Mouse (Mus musculus) adrenal gland, postnatal 36 days (tissue): ENCODE measurements around the gene Zscan21. TPM values are rescaled to one million over a fixed set of nuclear protein-coding genes. Genes with fewer than 3 reads are reported as not detected.

ENCODE experiments used
- DNase-seq, 2 experiments: peaks; one replicate each; pipeline ENCODE4 v3.0.0; 2021; ENCODE audit warnings: mixed read lengths in 1 of 2
- total RNA-seq, 2 experiments: library from RNA; stranded (reverse); gene quantifications; 2 replicates each; pipeline ENCODE4 v1.2.3; 2021

Gene Zscan21
- total RNA-seq, 2 experiments from 2014 or later, result 15.2 to 16.9 TPM

GRCm38 (mm10) chr5:138117199-138118015 lies 704 bp downstream of the Zscan21 start:
- no peak for DNase-seq

GRCm38 (mm10) chr5:138118041-138118440 lies 1.3 kb downstream of the Zscan21 start:
- DNase-seq, result no peak

DNA sequence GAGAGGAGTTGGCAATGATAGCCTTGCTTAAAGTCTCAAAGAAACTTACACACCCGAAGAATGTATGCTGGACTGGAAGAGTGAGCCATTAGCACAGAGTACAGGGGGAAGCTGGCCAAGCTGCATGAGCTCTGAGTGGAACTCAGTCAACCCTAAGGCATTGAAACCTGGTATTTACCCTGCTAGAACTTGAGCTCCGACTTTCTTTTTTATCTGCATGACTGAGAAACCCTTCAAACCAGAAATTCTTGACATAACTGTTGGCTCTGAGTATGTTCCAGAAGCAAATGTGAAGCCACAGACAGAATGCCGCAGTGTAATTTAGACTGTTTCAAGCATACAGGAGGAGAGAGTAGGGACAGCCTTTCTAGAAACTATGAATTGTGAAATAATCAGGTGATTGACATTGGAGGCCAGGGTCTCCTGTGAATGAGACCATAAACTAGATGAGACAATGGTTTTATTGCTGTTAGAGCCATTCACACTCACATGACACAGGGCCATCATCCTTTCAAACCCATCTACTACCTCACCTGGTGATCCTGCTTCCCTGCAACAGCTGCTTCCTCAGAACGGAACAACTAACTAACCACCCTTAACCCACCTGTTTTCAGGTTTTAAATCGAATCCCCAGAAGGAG lies 15.8 kb downstream of the Zscan21 start:
- DNase-seq, result no peak

- no peak for DNase-seq
Measured at GRCm38 (mm10) chr5:138137257-138137656, 20.6 kb downstream of the Zscan21 start.

- peak in 1 of 2 experiments; percentile 46 for DNase-seq
Measured at GRCm38 (mm10) chr5:138137935-138138549, 21.3 kb downstream of the Zscan21 start.

- DNase-seq, result no peak
Measured at GRCm38 (mm10) chr5:138138585-138138984, 21.9 kb downstream of the Zscan21 start.

- DNase-seq, result no peak
Measured at GRCm38 (mm10) chr5:138154390-138154789, 37.7 kb downstream of the Zscan21 start.

- peak; percentile 87 to 90 for DNase-seq
Measured at GRCm38 (mm10) chr5:138155443-138155976, 38.8 kb downstream of the Zscan21 start, which contains the start of gene Zfp113. Zfp113 (minus strand) TSS chr5:138155744.

GRCm38 (mm10) chr5:138160224-138160762 lies 43.6 kb downstream of the Zscan21 start:
- DNase-seq, result no peak

- DNase-seq, result peak; percentile 97
Measured at GRCm38 (mm10) chr5:138160842-138161665, 44.4 kb downstream of the Zscan21 start, which contains the start of gene Cops6. Cops6 (plus strand) TSS chr5:138161071.

DNA sequence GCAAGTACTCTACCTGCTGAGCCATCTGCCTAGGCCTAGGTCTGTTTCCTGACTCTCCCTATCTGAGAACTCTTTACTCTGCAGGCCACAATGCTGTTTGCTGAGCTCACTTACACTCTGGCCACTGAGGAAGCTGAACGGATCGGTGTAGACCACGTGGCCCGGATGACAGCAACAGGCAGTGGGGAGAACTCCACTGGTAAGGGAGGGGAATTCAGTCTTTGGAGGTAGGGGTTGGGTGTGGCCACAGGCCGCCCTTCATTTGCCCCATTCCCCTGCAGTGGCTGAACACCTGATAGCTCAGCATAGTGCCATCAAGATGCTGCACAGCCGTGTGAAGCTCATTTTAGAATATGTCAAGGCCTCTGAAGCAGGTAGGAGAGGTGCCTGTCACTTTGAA lies 46.3 kb downstream of the Zscan21 start:
- no peak for DNase-seq

DNA sequence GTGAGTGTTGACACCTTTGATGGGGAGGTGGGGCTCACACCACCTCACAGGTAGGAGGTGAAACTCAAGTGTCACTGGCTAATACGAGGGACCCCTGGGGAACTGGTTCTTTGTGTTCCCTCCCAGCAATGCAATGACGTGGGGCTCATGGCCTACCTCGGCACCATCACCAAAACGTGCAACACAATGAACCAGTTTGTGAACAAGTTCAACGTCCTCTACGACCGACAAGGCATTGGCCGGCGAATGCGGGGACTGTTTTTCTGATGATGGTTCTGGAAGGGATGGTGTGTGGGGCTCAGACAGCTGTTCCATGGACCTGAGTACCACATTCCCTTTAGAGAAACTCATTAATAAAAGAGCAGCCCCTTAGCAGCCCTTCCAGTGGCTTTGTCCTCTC lies 46.9 kb downstream of the Zscan21 start:
- DNase-seq, result no peak

DNA sequence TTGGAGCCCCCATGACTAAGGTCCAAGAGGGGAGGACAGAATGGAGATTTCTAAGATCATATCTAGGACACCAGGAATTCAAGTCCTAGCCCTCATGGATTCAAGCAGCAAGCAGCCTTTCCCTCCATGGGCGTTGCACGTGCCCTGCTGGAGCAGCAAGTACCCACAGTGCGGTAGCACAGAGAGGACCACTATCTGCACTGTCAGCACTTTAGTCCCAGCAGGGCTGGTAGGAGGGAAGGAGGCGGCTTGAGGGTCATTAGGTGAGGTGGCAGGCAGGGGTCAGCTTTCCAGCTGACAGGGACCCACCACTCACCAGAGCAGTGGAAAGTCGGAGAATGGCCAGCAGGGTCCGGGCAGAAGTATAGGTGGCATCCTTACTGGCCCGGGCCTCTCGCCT lies 48.9 kb downstream of the Zscan21 start:
- no peak for DNase-seq

- peak; percentile 97 for DNase-seq
Measured at GRCm38 (mm10) chr5:138170936-138171561, 54.3 kb downstream of the Zscan21 start.

DNA sequence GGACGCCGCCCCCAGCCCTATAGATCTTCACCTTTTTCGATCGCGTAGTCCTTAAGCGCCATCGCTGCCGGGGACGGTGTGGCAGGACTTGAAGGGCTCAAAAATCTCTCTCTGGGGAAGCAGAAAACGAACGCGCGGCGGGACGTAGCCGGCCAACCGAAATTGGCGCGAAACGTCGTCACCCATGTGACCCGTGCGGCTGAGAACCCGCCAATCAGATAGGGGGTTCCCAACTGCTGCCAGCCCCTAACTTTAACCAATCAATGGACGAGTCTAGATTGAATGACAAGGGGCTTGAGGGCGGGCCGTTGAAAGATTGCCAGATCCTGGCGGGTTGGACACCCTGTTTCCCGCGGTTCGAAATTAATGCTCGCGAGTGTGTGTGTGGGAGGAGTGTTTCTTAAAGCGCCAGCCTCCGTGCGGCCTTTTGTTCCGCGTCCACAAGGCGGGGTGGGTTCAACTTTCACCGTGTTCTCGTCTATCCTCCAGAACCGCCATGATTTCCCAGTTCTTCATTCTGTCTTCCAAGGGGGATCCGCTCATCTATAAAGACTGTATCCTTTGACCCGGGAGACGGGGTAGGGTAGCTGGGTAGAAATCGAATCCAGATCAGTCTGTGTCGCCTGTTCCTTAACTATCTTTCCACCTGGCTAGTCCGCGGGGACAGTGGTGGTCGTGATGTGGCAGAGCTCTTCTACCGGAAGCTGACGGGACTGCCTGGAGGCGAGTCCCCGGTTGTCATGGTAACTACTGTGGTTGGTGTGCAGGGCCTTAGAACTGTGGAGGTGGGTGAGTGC lies 55.2 kb downstream of the Zscan21 start, which contains the start of the genes Ap4m1 and Mcm7:
Gene Ap4m1 (plus strand): TSS at position 308 of the 797 bp plus-strand sequence.
Gene Mcm7 (minus strand): TSS at position 728 of the 797 bp plus-strand sequence.
- DNase-seq, result peak; percentile 96 to 98

GRCm38 (mm10) chr5:138173217-138173616 lies 56.5 kb downstream of the Zscan21 start:
- DNase-seq, result no peak
